Mouse (Mus musculus): ENCODE results near the gene Uqcrh. TPM values are rescaled to one million over a fixed set of nuclear protein-coding genes. Genes with fewer than 3 reads are reported as not detected.

The Uqcrh gene
- polyA plus RNA-seq (2014; fragmentation: Illumina TruSeq; extraction: RNeasy Lipid Tissue Mini Kit (QIAGEN cat#74804); ENCODE audit: insufficient read depth, low read depth, low replicate concordance): 870 TPM

DNA sequence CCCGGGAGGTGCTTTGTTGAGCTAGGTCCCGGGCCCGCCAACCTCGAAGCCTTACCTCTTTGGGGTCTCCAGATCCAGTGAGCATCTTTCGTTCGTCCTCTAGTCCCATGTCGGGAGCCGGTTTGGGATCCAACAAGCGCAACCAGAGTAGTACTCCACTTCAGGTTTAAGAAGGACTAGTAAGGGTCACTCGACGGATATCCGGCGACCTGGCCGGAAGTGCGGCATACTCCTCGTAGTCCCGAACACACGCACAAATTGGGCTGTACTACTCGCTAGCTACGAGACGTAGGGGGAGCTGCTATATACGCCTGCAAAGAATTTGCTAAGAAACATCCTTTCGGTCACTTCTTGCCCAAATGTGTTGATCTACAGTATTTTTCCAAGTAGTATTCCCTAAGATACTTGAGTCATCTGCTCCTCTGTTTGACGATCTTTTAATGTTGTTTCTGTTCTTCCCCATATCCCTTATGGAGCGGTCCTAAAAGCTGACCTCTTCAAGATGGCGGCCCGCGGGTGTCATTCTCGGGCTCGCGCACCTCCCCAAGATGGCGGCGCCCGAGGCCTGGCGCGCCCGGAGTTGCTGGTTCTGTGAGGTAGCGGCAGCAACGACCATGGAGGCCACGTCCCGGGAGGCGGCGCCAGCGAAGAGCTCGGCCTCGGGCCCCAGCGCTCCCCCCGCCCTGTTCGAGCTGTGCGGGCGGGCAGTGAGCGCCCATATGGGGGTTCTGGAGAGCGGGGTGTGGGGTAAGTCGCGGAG, at the start of gene Uqcrh, which contains the start of gene Lrrc41:
Gene Uqcrh, minus strand, starts transcription at position 211 of the 760 bp plus-strand sequence.
Gene Lrrc41, plus strand, starts transcription at position 409 of the 760 bp plus-strand sequence.

DNA sequence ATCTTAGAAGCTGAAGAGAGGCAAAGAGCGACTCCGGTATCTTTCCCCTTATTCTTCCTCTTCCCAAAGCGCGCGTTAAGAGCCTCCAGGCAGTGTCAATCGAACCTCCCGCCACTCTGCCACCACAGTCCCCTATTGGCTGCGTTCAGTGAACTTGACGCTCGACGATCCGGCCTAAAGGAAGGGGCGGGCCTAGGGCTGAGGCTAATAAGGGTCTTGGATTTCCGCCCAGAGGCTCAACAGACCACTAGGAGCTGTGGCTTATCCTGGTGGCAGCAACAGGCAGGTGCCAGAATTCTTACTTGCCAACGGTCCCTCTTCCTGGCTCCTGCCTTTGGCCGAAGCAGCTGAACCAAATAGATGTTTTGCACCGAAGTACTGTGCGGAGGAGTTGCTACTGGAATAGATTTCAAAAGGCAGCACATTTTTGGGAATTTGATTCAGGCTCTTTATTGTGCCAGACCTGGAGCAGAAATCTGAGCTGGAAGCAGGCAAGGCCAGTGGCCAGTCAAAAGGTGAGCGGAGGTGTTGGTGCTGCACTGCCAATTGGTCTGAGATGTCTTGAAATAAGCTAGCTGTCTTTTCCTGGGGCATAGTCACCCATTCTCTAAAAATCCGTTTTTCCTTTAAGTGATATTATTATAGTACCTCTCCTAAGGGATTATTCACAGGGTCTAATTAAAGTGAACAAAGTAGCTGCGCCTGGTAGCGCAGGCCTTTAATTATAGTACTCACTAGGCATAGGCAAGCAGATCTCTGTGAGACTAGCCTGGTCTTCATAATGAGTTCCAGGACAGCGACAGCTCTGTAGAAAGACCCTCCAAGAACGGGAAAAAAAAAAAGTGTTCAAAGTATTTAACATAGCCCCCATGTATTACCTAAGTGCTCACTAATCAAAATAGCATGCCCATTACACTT, 49.0 kb upstream of the Uqcrh start, which contains the start of the genes Rad54l and Pomgnt1:
Gene Rad54l, minus strand, starts transcription at position 89 of the 918 bp plus-strand sequence.
Gene Pomgnt1, plus strand, starts transcription at position 239 of the 918 bp plus-strand sequence.

DNA sequence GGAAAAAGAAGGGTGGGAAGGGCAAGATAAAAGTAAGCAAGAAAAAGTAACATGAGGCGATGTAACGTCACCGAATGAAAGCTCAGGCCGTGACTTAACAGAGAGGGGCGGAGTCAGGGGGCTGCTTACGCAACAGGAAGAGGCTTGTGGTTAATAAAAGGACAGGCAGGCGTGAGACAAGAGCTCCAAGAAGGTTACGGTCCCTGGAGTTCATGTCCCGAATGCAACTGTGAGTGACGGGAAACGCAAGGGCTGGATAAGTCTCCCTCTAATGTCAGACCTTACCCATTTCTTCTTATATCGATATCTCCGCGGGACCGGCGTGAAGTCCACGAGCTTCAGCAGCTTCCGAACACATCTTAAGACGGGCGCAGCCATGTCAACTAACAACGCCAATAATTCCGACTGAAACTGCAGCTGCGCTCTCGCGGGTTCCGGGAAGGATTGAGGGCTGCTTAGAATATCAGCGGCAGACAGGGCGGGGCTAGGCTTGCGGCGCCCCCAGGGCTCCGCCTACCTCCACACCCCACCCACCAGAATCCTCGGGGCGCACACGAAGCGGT, 21.4 kb downstream of the Uqcrh start, which contains the start of gene Nsun4:
Gene Nsun4, minus strand, starts transcription at position 478 of the 563 bp plus-strand sequence.

DNA sequence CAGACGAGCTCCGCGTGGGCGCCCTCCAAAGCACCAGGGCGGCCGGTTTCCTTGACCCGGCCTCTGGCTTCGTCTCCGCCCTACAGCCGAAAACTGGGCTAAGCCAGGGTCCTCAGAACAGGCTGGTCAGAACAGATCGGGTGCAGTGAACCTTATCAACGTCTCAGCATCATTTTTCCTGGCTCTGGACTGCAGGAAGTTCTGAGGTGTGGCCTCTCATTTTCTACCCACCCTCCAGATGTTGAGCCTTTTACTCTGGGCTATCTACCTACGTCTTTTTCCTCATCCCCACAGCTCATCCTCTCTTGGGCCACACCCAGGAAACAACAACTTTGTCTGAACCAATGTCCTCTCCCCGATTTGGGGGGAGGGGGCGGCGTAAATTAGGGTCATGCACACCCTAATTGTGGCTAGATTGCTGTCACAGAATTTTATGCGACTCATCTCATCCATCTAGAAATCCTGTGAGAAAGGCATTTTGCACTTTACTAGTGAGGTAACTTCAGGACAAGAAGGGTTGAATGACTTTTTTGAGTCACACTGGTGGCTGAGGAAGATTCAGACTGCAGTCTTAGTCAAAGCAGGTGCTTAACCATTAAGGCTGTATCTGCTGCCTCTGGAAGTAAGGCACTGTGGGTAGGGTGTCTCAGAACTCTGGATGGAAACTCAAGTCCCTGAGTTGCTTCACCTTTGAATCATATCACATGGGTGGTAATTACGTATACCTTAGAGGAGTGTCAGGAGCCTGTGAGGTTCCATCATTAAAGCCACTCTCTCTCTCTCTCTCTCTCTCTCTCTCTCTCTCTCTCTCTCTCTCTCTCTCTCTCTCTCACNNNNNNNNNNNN, 56.7 kb downstream of the Uqcrh start, which contains the start of gene Faah:
Gene Faah, minus strand, starts transcription at position 25 of the 845 bp plus-strand sequence.

Other genes starting within 250 kb of the Uqcrh start
- gene Mob3c, start 247.0 kb downstream of the Uqcrh start, polyA plus RNA-seq (2014; fragmentation: Illumina TruSeq; extraction: RNeasy Lipid Tissue Mini Kit (QIAGEN cat#74804); ENCODE audit: insufficient read depth, low read depth, low replicate concordance): 9.3 TPM
- gene Mknk1, start 235.9 kb downstream of the Uqcrh start, polyA plus RNA-seq (2014; fragmentation: Illumina TruSeq; extraction: RNeasy Lipid Tissue Mini Kit (QIAGEN cat#74804); ENCODE audit: insufficient read depth, low read depth, low replicate concordance): 17.4 TPM
- gene Kncn, start 190.7 kb downstream of the Uqcrh start, polyA plus RNA-seq (2014; fragmentation: Illumina TruSeq; extraction: RNeasy Lipid Tissue Mini Kit (QIAGEN cat#74804); ENCODE audit: insufficient read depth, low read depth, low replicate concordance): not detected
- not detected for gene 6430628N08Rik, start 184.4 kb downstream of the Uqcrh start, polyA plus RNA-seq (2014; fragmentation: Illumina TruSeq; extraction: RNeasy Lipid Tissue Mini Kit (QIAGEN cat#74804); ENCODE audit: insufficient read depth, low read depth, low replicate concordance)
- gene Dmbx1, start 135.1 kb downstream of the Uqcrh start, polyA plus RNA-seq (2014; fragmentation: Illumina TruSeq; extraction: RNeasy Lipid Tissue Mini Kit (QIAGEN cat#74804); ENCODE audit: insufficient read depth, low read depth, low replicate concordance): not detected
- gene Faah, start 57.1 kb downstream of the Uqcrh start, polyA plus RNA-seq (2014; fragmentation: Illumina TruSeq; extraction: RNeasy Lipid Tissue Mini Kit (QIAGEN cat#74804); ENCODE audit: insufficient read depth, low read depth, low replicate concordance): 8.7 TPM
- gene Nsun4, start 21.2 kb downstream of the Uqcrh start, polyA plus RNA-seq (2014; fragmentation: Illumina TruSeq; extraction: RNeasy Lipid Tissue Mini Kit (QIAGEN cat#74804); ENCODE audit: insufficient read depth, low read depth, low replicate concordance): 12.6 TPM
- gene Lrrc41, start 198 bp upstream of the Uqcrh start, polyA plus RNA-seq (2014; fragmentation: Illumina TruSeq; extraction: RNeasy Lipid Tissue Mini Kit (QIAGEN cat#74804); ENCODE audit: insufficient read depth, low read depth, low replicate concordance): 15.0 TPM
- gene Rad54l, start 48.6 kb upstream of the Uqcrh start, polyA plus RNA-seq (2014; fragmentation: Illumina TruSeq; extraction: RNeasy Lipid Tissue Mini Kit (QIAGEN cat#74804); ENCODE audit: insufficient read depth, low read depth, low replicate concordance): 0.28 TPM
- gene Pomgnt1, start 48.8 kb upstream of the Uqcrh start, polyA plus RNA-seq (2014; fragmentation: Illumina TruSeq; extraction: RNeasy Lipid Tissue Mini Kit (QIAGEN cat#74804); ENCODE audit: insufficient read depth, low read depth, low replicate concordance): 35.4 TPM
- gene Lurap1, start 76.3 kb upstream of the Uqcrh start, polyA plus RNA-seq (2014; fragmentation: Illumina TruSeq; extraction: RNeasy Lipid Tissue Mini Kit (QIAGEN cat#74804); ENCODE audit: insufficient read depth, low read depth, low replicate concordance): 2.2 TPM
- 84.5 TPM for gene Tspan1, start 92.5 kb upstream of the Uqcrh start, polyA plus RNA-seq (2014; fragmentation: Illumina TruSeq; extraction: RNeasy Lipid Tissue Mini Kit (QIAGEN cat#74804); ENCODE audit: insufficient read depth, low read depth, low replicate concordance)
- gene 1700042G07Rik, start 98.3 kb upstream of the Uqcrh start, polyA plus RNA-seq (2014; fragmentation: Illumina TruSeq; extraction: RNeasy Lipid Tissue Mini Kit (QIAGEN cat#74804); ENCODE audit: insufficient read depth, low read depth, low replicate concordance): not detected
- gene Gm49337, start 98.3 kb upstream of the Uqcrh start, polyA plus RNA-seq (2014; fragmentation: Illumina TruSeq; extraction: RNeasy Lipid Tissue Mini Kit (QIAGEN cat#74804); ENCODE audit: insufficient read depth, low read depth, low replicate concordance): not detected
- gene Pik3r3, start 146.5 kb upstream of the Uqcrh start, polyA plus RNA-seq (2014; fragmentation: Illumina TruSeq; extraction: RNeasy Lipid Tissue Mini Kit (QIAGEN cat#74804); ENCODE audit: insufficient read depth, low read depth, low replicate concordance): 4.5 TPM